Mouse (Mus musculus) layer of hippocampus, adult 9-11 months (tissue): ENCODE measurements around the gene Ifnz.
"Not testable (repeated sequence)": the region's sequence is repeated elsewhere in the genome, so short reads cannot be mapped to it uniquely, and the experiment has no call there.

ENCODE experiments used
- DNase-seq: peaks from one replicate; pipeline ENCODE4 v3.0.0; 2022

Gene Ifnz

GRCm38 (mm10) chr4:88788402-88788801 is 6.5 kb downstream of the Ifnz start, which contains the start of gene Gm13277:
TSS of gene Gm13277 (plus strand) at chr4:88788632.
- DNase-seq = peak; percentile 54

GRCm38 (mm10) chr4:88791250-88791649 is 9.3 kb downstream of the Ifnz start, which contains the start of gene Gm13278:
TSS of gene Gm13278 (plus strand) at chr4:88791550.
- DNase-seq = not testable (repeated sequence)

- DNase-seq = peak; percentile 50
These were observed 12.2 kb downstream of the Ifnz start, which contains the start of gene Gm13275 for GRCm38 (mm10) chr4:88793936-88794675. TSS of gene Gm13275 (plus strand) at chr4:88794487.

GRCm38 (mm10) chr4:88797097-88797496 is 15.2 kb downstream of the Ifnz start, which contains the start of gene Gm13279:
TSS of gene Gm13279 (plus strand) at chr4:88797397.
- not testable (repeated sequence) for DNase-seq

DNA sequence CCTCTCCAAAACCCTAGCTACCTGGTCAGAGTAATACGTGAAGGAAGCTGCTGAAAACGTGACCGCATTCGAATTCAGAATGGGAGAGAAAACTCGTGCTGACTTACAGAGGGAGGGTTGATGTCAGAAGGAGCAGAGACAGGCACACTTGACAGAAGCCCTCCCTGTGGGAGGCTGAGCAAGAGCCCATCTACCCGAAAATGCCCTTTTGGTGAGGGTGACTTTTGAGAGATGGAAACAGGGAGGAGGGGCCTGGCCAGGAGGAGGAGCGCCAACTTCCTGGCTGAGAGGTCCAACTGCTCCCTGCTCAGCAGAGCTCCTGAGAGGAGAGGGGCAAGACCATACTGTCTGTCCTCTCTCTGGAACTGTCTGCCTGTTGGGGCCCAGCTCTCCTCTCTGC is 17.4 kb downstream of the Ifnz start, which contains the start of gene Gm13285:
TSS of gene Gm13285 (plus strand) at position 301 of the 400 bp plus-strand sequence.
- not testable (repeated sequence) for DNase-seq

- not testable (repeated sequence) for DNase-seq
These were observed 21.0 kb downstream of the Ifnz start, which contains the start of gene Gm13287 for GRCm38 (mm10) chr4:88802954-88803353. TSS of gene Gm13287 (plus strand) at chr4:88803254.

DNA sequence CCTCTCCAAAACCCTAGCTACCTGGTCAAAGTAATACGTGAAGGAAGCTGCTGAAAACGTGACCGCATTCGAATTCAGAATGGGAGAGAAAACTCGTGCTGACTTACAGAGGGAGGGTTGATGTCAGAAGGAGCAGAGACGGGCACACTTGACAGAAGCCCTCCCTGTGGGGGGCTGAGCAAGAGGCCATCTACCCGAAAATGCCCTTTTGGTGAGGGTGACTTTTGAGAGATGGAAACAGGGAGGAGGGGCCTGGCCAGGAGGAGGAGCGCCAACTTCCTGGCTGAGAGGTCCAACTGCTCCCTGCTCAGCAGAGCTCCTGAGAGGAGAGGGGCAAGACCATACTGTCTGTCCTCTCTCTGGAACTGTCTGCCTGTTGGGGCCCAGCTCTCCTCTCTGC is 23.3 kb downstream of the Ifnz start, which contains the start of gene Gm13288:
TSS of gene Gm13288 (plus strand) at position 301 of the 400 bp plus-strand sequence.
- not testable (repeated sequence) for DNase-seq

GRCm38 (mm10) chr4:88805761-88806160 is 23.8 kb downstream of the Ifnz start:
- DNase-seq = not testable (repeated sequence)

- DNase-seq = no peak
These were observed 34.0 kb downstream of the Ifnz start, which contains the start of gene Ifna7 for GRCm38 (mm10) chr4:88815928-88816327. TSS of gene Ifna7 (plus strand) at chr4:88816228.

DNA sequence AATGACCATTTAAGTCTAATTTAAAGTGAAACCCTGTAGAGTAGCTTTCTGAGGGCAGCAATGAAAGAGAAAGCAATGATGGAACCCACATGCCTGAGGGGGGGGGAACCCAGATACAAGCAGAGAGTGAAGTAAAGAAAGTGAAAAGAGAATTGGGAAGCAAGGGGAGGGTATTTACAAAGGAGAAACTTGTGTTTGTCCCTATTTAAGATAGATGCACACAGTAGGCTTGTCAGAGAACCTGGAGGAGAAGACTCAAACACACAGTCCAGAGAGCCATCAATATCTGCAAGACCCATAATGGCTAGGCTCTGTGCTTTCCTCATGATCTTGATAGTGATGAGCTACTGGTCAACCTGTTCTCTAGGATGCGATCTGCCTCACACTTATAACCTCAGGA is 37.7 kb downstream of the Ifnz start, which contains the start of gene Ifna11:
TSS of gene Ifna11 (plus strand) at position 301 of the 400 bp plus-strand sequence.
- DNase-seq = no peak

DNA sequence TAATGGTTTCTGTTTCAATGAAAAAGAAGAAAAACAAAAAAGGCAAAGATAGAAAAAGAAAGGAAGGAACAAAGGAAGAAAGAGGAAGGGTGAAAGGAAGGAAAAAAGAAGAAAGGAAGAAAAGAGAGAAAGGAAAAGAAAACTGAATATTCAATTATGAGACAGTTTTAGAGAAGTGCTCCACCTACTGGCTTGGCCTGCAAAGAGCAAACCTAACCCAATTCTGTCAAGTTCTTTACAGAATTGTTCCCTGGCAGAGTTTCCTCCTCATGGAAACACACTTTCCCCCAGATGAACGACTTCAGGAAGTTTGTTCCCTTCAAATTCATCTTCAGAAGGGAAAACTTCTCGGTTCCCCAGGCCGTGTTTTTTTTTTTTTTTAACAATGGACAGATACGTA is 41.1 kb downstream of the Ifnz start:
- DNase-seq = no peak

- DNase-seq = not testable (repeated sequence)
These were observed 45.2 kb downstream of the Ifnz start, which contains the start of gene Ifna6 for GRCm38 (mm10) chr4:88827116-88827515. TSS of gene Ifna6 (plus strand) at chr4:88827416.

DNA sequence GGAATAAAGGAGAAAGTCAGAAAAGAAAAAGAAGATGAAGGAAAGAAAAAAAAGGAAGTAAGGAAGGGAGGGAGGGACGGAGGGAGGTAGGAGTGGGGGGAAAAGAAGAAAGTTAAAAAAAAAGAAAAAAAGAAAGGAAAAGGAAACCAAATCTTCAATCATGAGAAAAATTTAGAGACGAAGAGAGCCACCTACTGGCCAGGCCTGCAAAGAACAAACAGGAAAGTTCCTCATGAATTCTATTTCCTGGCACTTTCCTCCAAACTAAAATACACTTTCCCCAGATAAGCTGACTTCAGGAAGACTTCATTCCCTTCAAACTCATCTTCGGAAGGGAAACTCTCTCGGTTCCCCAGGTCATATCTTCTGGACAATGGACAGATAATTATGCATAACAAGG is 48.6 kb downstream of the Ifnz start:
- DNase-seq = no peak
